Mouse (Mus musculus) forebrain, embryonic 10.5 days (tissue): ENCODE measurements at regions not wholly inside any gene's neighbourhood (a gene's known extent, or its start where the extent isn't known, plus 50 kb on each side); places are given as distances from the start of the nearest gene placed in this dataset.

Source experiments
- DNase-seq: peaks from one replicate; pipeline ENCODE4 v3.0.0-alpha.2; 2017; ENCODE audit warnings: low spot score; ENCODE audit errors: extremely low spot score
- H3K27ac ChIP-seq: fragments of 300-500 bp; sonication (generic); 2 replicates; pipeline ENCODE4 v1.5.1; 2016; ENCODE audit warnings: mild to moderate bottlenecking
- H3K27me3 ChIP-seq: fragments of 300-500 bp; sonication (generic); 2 replicates; pipeline ENCODE4 v1.6.1; 2016; ENCODE audit warnings: mild to moderate bottlenecking; ENCODE audit not compliant: poor library complexity, severe bottlenecking
- H3K36me3 ChIP-seq: fragments of 300-500 bp; sonication (generic); replicated peaks from 2 replicates; pipeline ENCODE4 v1.6.1; 2016; ENCODE audit warnings: mild to moderate bottlenecking, moderate library complexity
- H3K4me1 ChIP-seq: fragments of 300-500 bp; sonication (generic); 2 replicates; pipeline ENCODE4 v1.6.1; 2016
- H3K4me3 ChIP-seq: fragments of 300-500 bp; sonication (generic); 2 replicates; pipeline ENCODE4 v1.5.1; 2016; ENCODE audit warnings: mild to moderate bottlenecking, moderate library complexity
- H3K9me3 ChIP-seq: fragments of 300-500 bp; sonication (generic); 2 replicates; pipeline ENCODE4 v1.6.1; 2016; ENCODE audit warnings: mild to moderate bottlenecking, moderate library complexity
- WGBS: fragments of 180-500 bp; shearing (Covaris S2); methylation state at CpG from one replicate; pipeline ENCODE4 v1.1.7; 2016; 5-methylcytosine and 5-hydroxymethylcytosine counted together

- no peak overlapping the region for H3K27ac ChIP-seq
- H3K4me1 ChIP-seq: peaks cover 36% of the 10 kb centered on the region
- H3K36me3 ChIP-seq: no peaks in the 10 kb centered on the region
- H3K4me3 ChIP-seq: no peak overlapping the region
- 96% methylated on average over 10 of the region's 10 CpGs for WGBS
- DNase-seq: no peak
- no peaks in the 10 kb centered on the region for H3K9me3 ChIP-seq
- H3K27me3 ChIP-seq: peaks cover 19% of the 10 kb centered on the region; the same call in 1 of the 2 replicates
Measured at GRCm38 (mm10) chr7:73310056-73310455, 65.3 kb upstream of the Rgma start.

DNA sequence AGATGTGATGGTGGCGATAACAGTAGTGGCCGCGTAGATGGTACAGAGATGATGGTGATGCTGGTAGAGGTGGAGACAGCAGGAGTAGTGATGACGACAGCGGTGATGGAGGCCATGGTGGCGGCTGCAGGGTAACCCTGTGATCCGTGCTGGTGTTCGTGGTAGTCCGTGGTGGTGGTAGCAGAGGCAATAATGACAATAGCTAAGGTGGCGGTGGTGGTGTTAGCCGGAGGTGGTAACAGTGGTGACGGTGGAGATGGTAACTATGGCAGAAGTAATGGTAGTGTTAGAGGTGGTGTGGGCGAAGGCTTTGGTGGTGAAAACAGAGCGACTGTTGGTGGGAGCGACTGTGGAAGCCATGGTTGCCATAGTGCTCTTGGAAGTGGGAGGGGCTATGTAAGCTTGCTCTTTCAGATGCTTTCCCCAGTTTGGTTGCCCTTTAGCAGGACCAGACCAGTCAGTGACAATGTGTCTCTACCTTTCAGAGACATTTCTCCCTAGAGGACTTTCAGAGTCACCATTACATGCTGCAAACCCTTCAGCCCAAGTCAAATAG lies 64.7 kb upstream of the Rgma start:
- Histone ChIP-seq H3K36me3 (no peaks in the 10 kb centered on the region), H3K27me3 (peaks cover 18% of the 10 kb centered on the region; the same call in 1 of the 2 replicates)
- WGBS: 95% methylated on average over 15 of the region's 15 CpGs

GRCm38 (mm10) chr7:73315555-73315954 lies 59.8 kb upstream of the Rgma start:
- no peaks in the 10 kb centered on the region for H3K27me3 ChIP-seq
- H3K27ac ChIP-seq: no peak overlapping the region
- no peaks in the 10 kb centered on the region for H3K36me3 ChIP-seq
- peaks cover 6% of the 10 kb centered on the region; the same call in 1 of the 2 replicates for H3K4me1 ChIP-seq
- DNase-seq: no peak
- 88% methylated on average over 3 of the region's 3 CpGs for WGBS
- H3K9me3 ChIP-seq: no peaks in the 10 kb centered on the region
- H3K4me3 ChIP-seq: no peak overlapping the region

More for the DNA sequence above, 64.7 kb upstream of the Rgma start:
- DNase-seq: no peak
- H3K27ac ChIP-seq: no peak overlapping the region
- no peaks in the 10 kb centered on the region for H3K9me3 ChIP-seq
- H3K4me3 ChIP-seq: no peak overlapping the region
- peaks cover 30% of the 10 kb centered on the region for H3K4me1 ChIP-seq

- WGBS: 95% methylated on average over 4 of the region's 4 CpGs
Measured at GRCm38 (mm10) chr7:73317574-73317973, 57.7 kb upstream of the Rgma start.

DNA sequence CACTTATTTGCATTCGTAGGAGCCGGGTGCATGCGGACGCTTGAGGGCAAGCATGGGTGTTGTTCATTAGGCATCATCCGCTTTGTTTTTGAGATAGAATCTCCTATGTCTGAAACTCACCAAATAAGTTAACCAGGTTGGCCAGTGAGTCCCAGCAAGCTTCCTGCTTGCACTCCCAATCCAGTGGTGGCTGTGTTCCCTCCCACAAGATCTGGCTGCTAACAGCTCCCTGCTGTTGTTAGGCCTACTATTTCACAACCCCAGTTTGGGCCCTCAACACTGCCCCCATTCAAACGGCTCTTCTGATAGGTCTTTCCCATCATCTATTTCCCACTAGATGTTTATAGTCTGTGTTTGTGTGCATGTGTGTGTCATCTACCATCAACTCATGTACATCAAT lies 56.3 kb upstream of the Rgma start:
- no peak for DNase-seq
- Histone ChIP-seq H3K4me3 (no peak overlapping the region), H3K36me3 (no peaks in the 10 kb centered on the region), H3K9me3 (no peaks in the 10 kb centered on the region), H3K27me3 (no peaks in the 10 kb centered on the region), H3K27ac (no peak overlapping the region), H3K4me1 (peaks cover 16% of the 10 kb centered on the region; the same call in 1 of the 2 replicates)
- 94% methylated on average over 6 of the region's 6 CpGs for WGBS

More at GRCm38 (mm10) chr7:73317574-73317973, 57.7 kb upstream of the Rgma start:
- H3K9me3 ChIP-seq: no peaks in the 10 kb centered on the region
- no peaks in the 10 kb centered on the region for H3K27me3 ChIP-seq
- DNase-seq: no peak
- H3K27ac ChIP-seq: no peak overlapping the region
- H3K36me3 ChIP-seq: no peaks in the 10 kb centered on the region
- no peak overlapping the region for H3K4me3 ChIP-seq
- H3K4me1 ChIP-seq: peaks cover 10% of the 10 kb centered on the region; the same call in 1 of the 2 replicates

- H3K27ac ChIP-seq: 0 out of 2 replicates have a peak overlapping the region, but pooled peaks have one; percentile 12
Measured at GRCm38 (mm10) chr7:73319994-73320393, 55.3 kb upstream of the Rgma start.

DNA sequence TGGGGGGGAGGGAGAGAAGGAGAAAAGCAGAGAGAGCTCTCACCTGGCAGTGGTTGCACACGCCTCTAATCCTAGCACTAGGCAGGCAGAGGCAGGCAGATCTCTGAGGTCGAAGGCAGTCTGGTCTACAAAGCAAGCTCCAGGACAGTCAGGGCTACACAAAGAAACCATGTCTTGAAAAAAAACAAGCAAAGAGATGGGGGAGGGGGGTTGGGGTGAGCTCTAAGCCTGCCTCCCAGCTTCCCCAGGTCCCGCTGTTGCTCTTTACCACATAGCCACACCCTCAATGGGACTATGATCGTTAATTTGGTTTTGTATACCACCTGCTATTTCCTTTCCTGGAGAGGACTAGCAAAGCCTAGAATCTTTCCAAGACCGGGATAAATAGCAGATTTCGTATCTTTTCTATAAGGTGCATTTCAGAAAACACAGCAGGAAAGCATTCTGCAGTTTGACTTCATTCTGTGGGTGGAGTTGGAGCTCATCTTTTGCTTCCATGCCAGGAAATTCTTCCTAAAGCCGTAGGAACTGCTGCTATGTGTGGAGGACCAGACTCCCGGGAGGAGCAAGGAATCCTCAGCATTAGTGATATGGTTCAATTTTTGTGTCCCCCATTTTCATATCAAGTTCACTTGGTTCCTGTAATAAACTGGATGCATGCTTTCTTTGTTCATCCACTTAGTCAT lies 52.7 kb upstream of the Rgma start:
- Histone ChIP-seq H3K36me3 (no peaks in the 10 kb centered on the region), H3K4me3 (no peak overlapping the region), H3K4me1 (peaks cover 17% of the 10 kb centered on the region; the same call in 1 of the 2 replicates), H3K27me3 (no peaks in the 10 kb centered on the region), H3K9me3 (peaks cover 16% of the 10 kb centered on the region), H3K27ac (no peak overlapping the region)
- WGBS: 84% methylated on average over 8 of the region's 8 CpGs
- DNase-seq: no peak

More at GRCm38 (mm10) chr7:73319994-73320393, 55.3 kb upstream of the Rgma start:
- Histone ChIP-seq H3K4me1 (peaks cover 16% of the 10 kb centered on the region; the same call in 1 of the 2 replicates), H3K9me3 (peaks cover 7% of the 10 kb centered on the region), H3K27me3 (no peaks in the 10 kb centered on the region), H3K4me3 (no peak overlapping the region), H3K36me3 (no peaks in the 10 kb centered on the region)
- DNase-seq: no peak
- WGBS: 83% methylated on average over 7 of the region's 7 CpGs

DNA sequence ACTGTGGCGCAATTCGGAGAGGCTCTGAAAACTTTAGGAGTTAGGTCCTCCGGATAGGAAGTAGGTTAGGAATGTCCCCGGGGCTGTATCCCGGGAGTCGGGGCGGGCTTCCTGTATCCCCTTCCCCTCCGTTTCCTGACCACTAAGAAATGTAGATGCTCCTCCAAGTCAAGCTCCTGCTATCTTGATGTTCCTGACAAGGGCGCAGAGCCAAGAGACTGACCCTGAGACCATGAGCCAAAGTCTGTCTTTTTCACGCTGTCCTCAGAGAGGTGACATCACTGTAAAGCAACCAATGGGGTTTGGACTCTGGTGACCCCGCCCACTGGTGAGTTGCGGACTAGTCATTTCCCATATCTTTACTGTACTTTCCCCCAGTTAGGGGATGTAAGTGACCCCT lies 51.8 kb upstream of the Rgma start:
- DNase-seq: no peak

DNA sequence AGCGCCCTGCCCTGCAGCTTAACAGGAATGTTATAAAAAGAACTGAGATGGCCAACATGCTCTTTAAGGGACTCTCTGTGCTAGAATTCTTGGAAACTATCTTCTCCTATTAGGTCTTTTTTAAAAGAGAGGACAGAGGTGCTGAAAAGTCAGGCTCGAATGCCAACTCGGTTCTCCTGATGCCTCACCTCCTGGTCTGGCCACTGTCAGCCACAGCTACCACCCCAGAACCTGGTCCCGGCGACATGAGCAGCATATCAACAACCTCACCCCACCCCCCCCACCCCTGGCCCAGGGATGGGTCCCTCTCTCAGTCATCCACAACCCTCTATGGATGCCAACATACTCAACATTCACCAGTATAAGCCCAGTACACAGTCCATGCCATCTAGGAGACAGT lies 49.8 kb upstream of the Rgma start:
- Histone ChIP-seq H3K27ac (no peak overlapping the region), H3K4me1 (peaks cover 34% of the 10 kb centered on the region), H3K4me3 (no peak overlapping the region), H3K36me3 (no peaks in the 10 kb centered on the region), H3K9me3 (peaks cover 16% of the 10 kb centered on the region), H3K27me3 (no peaks in the 10 kb centered on the region)
- DNase-seq: no peak
- WGBS: 96% methylated on average over 5 of the region's 5 CpGs

More for the DNA sequence above, 51.8 kb upstream of the Rgma start:
- Histone ChIP-seq H3K4me1 (peaks cover 26% of the 10 kb centered on the region), H3K36me3 (no peaks in the 10 kb centered on the region), H3K9me3 (peaks cover 16% of the 10 kb centered on the region), H3K27ac (no peak overlapping the region), H3K4me3 (peak overlapping the region; percentile 20; the same call in 1 of the 2 replicates), H3K27me3 (no peaks in the 10 kb centered on the region)
- WGBS: 43% methylated on average over 12 of the region's 12 CpGs
